Mouse (Mus musculus) cortical plate, adult 2 months (tissue): ENCODE results near the gene Crb3. TPM values are rescaled to one million over a fixed set of nuclear protein-coding genes. Genes with fewer than 3 reads are reported as not detected.

Experiments used
- H3K27ac ChIP-seq: fragments of 200-500 bp; 2 replicates; pipeline ENCODE4 v1.5.1; 2012; ENCODE audit warnings: low read length, control low read depth, inconsistent platforms; ENCODE audit not compliant: insufficient read depth
- H3K4me1 ChIP-seq: fragments of 200-500 bp; 2 replicates; pipeline ENCODE4 v1.6.1; 2011; ENCODE audit warnings: low read length; ENCODE audit not compliant: control insufficient read depth, insufficient read depth
- H3K4me3 ChIP-seq: fragments of 200-500 bp; 2 replicates; pipeline ENCODE4 v1.5.1; 2011; ENCODE audit warnings: mild to moderate bottlenecking, low read length, control low read depth; ENCODE audit not compliant: insufficient read depth
- CTCF ChIP-seq: fragments of 200-500 bp; IDR thresholded peaks from 2 replicates; pipeline ENCODE4 v1.5.1; 2011; ENCODE audit warnings: mild to moderate bottlenecking, control low read depth, low read length; ENCODE audit not compliant: insufficient read depth; ENCODE audit errors: extremely low read depth
- POLR2A ChIP-seq: fragments of 200-500 bp; IDR thresholded peaks from 2 replicates; pipeline ENCODE4 v1.6.1; 2011; ENCODE audit warnings: mild to moderate bottlenecking, low read length, control low read depth; ENCODE audit not compliant: insufficient read depth; ENCODE audit errors: extremely low read depth
- polyA plus RNA-seq: library from polyadenylated mRNA; depleted of rRNA; stranded (reverse); fragments of >200 nt; gene quantifications from 2 replicates; pipeline ENCODE4 v1.2.3, GENCODE M21; 2012; rRNA removed

Gene Crb3
- 0.93 and 1.6 TPM in 2 replicates for polyA plus RNA-seq

DNA sequence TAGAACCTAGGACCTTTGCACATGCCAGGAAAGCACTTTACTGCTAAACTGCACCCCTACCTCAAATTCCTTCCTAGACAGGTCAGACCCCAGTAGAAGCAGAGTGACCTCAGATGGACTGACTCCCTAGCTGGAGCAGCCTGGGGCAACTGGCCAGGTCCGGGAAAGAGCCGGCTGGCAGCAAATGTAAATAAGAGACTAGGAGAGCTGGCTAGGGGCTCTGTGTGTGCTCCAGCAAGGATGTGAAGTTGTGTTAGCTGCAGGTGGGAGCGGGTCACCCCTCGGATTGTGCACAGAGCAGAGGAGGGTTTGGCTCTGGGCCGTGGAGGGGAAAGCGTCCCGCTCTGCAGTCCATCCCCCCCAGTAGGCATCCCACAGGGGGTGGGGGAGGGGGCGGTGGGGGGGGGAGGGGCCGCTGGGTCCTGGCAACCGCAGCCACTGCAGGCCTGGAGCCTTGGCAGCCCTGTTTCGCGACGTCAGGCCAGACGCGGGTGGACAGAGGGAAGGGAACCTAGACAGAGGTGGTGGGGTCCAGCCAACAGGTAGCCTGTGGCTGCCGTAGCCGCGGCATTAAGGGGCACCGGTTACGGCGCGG is at the start of gene Crb3:
Gene Crb3, plus strand, starts transcription at position 215 of the 595 bp plus-strand sequence.
- H3K4me1 ChIP-seq = peaks cover 4% of the 10 kb centered on the region; the same call in 1 of the 2 replicates
- peak within 1 kb of the TSS; percentile 98 for H3K4me3 ChIP-seq
- H3K27ac ChIP-seq = peak within 1 kb of the TSS; percentile 96
- no peak for TF ChIP-seq POLR2A
- TF ChIP-seq CTCF = no peak

GRCm38 (mm10) chr17:57010911-57011235 is 48.0 kb upstream of the Crb3 start:
- 0 out of 2 replicates have a peak, but pooled peaks cover 2% of the 10 kb centered on the region for H3K4me1 ChIP-seq
- H3K27ac ChIP-seq = 0 out of 2 replicates have a peak overlapping the region, but pooled peaks have one; percentile 19
- H3K4me3 ChIP-seq = peak overlapping the region; percentile 75
- no peak for TF ChIP-seq POLR2A
- TF ChIP-seq CTCF = no peak

DNA sequence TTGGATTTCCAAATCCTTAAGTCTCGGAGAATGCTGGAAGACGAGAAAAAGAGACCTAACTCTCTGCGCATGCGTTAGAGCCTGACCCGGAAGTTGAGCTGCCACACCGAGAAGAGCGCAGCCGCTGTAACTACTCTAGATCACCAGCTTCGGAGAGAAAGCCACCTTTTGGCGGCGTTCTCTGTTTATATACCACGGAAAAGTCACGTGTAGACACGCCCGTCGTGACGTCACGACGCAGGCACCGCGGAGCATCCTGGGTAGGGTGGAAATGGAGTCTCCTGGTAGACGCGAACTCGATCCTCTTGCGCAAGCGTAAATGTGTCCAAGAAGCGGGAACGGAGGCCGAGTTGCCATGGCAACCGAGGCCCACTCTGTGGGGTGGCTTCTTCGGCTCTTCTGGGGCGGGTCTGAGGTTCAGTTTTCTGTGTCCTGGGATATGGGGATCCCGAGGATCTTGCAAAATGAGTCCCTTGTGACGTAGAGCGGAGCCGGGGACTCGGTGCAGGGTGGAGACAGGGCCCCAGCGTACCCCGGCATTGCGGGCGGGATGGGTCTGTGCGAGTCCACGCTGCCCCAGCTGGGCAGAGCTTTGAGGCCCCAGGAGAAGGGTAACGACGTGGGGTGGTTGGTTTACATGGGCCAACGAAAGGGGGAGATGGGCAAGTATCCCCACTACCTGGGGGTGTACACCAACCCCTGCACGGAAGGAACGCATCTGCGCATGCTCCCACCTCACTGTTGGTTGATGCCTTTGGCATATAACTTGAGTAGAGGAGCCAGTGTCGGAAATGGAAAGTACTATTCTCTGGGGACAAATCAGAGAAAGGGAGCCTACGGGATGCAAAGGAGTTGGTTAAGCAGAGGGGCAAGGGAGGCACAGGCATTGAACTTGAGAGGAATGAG is 47.4 kb upstream of the Crb3 start, which contains the start of the genes Gtf2f1 and Gm17949:
Gene Gtf2f1, minus strand, starts transcription at position 53 of the 906 bp plus-strand sequence.
Gene Gm17949, plus strand, starts transcription at position 234 of the 906 bp plus-strand sequence.
- Histone ChIP-seq H3K27ac (peak within 1 kb of the TSS; percentile 88), H3K4me3 (peak within 1 kb of the TSS; percentile 75), H3K4me1 (0 out of 2 replicates have a peak, but pooled peaks cover 2% of the 10 kb centered on the region)
- TF ChIP-seq POLR2A = peak; percentile 100
- TF ChIP-seq CTCF = no peak

- H3K4me3 ChIP-seq = peak overlapping the region; percentile 75
- no peak for TF ChIP-seq CTCF
- no peak for TF ChIP-seq POLR2A
- H3K4me1 ChIP-seq = 0 out of 2 replicates have a peak, but pooled peaks cover 2% of the 10 kb centered on the region
- 0 out of 2 replicates have a peak overlapping the region, but pooled peaks have one; percentile 88 for H3K27ac ChIP-seq
These were observed 46.6 kb upstream of the Crb3 start for GRCm38 (mm10) chr17:57012245-57012795.

- Histone ChIP-seq H3K27ac (no peak overlapping the region), H3K4me1 (no peaks in the 10 kb centered on the region), H3K4me3 (no peak overlapping the region)
- TF ChIP-seq POLR2A (no peak), CTCF (no peak)
These were observed 39.2 kb upstream of the Crb3 start for GRCm38 (mm10) chr17:57019693-57020092.

DNA sequence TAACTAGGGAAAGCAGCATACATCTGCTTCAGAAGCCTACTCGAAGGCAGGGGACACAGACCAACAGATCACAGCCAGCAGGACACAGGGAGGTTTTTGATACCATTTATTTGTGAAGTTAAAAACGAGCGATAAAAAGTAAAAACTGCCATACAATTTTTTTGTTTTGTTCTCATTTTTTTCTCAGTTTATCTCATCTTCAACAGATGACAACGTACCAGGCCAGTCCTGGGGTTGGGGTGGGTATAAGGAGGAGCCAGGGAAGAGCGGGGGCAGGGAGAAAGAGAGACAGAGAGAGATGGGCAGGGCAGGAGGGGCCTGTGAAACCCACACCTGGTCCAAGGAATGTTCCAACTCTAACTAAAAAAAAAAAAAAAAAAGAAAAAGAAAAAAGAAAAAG is 37.9 kb upstream of the Crb3 start:
- Histone ChIP-seq H3K4me1 (no peaks in the 10 kb centered on the region), H3K4me3 (no peak overlapping the region), H3K27ac (no peak overlapping the region)
- no peak for TF ChIP-seq CTCF
- TF ChIP-seq POLR2A = no peak

DNA sequence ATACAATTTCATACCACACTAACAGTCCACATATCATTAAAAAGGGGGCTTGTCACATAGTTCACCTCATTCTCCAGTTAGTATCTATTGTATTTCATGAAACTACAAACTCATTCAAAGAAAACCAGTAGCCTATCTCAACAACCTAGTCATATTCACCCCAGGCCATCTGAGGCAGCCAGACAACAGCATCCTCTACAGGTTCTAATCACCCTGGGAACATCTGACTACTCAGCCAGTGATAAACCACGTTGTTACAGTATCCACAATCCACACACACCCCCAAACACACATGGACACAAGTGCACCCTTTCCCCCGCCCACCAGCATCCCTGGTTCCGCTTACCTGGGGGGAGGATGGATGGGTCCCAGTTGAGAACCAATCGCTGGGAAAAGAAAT is 31.4 kb upstream of the Crb3 start:
- Histone ChIP-seq H3K4me3 (no peak overlapping the region), H3K27ac (no peak overlapping the region), H3K4me1 (peaks cover 4% of the 10 kb centered on the region)
- TF ChIP-seq POLR2A (no peak), CTCF (no peak)

GRCm38 (mm10) chr17:57029691-57030090 is 29.2 kb upstream of the Crb3 start:
- TF ChIP-seq CTCF (no peak), POLR2A (no peak)
- peak overlapping the region; percentile 21 for H3K4me3 ChIP-seq
- peaks cover 4% of the 10 kb centered on the region for H3K4me1 ChIP-seq
- no peak overlapping the region for H3K27ac ChIP-seq

DNA sequence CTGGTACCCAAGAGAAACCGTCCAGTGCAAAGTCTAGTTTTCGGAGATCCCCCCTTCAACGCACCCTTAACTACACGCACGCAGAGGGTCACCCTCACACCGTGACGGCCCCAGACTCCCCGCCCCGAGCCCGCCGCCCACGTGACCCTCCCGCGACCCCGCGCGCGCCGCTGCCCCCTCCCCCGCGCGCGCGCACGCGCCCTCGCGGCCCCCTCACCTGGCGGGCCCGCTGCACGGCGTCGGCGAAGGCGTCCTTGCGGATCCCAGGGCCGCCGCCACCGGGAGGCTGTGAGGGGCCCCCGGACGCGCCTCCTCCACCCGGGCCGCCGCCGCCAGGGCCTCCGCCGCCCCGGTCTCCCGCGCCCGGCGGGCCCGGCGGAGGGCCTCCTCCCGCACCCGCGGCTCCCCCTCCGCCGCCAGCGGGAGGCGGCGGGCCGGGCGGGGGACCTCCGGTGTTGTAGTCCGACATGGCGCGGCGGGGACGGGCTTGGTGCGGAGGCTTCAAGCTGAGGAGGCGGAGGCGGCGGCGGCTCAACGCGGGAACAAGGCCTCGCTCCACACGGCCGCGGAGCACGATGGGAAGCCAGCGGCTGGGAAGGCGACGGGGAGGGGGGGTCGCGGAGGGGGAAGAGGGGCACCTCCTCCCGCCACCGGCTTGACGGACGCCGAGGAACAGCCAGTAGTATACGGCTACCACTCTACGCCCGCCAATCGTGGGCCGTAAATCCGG is 27.8 kb upstream of the Crb3 start, which contains the start of gene Khsrp:
Gene Khsrp, minus strand, starts transcription at position 592 of the 730 bp plus-strand sequence.
- TF ChIP-seq CTCF (no peak), POLR2A (peak; percentile 46; the same call in 1 of the 2 replicates)

More for the DNA sequence above, 27.8 kb upstream of the Crb3 start, which contains the start of gene Khsrp:
- peaks cover 4% of the 10 kb centered on the region for H3K4me1 ChIP-seq
- peak within 1 kb of the TSS; percentile 79 for H3K4me3 ChIP-seq
- peak within 1 kb of the TSS; percentile 60 for H3K27ac ChIP-seq
